In the genomic region with DNA sequence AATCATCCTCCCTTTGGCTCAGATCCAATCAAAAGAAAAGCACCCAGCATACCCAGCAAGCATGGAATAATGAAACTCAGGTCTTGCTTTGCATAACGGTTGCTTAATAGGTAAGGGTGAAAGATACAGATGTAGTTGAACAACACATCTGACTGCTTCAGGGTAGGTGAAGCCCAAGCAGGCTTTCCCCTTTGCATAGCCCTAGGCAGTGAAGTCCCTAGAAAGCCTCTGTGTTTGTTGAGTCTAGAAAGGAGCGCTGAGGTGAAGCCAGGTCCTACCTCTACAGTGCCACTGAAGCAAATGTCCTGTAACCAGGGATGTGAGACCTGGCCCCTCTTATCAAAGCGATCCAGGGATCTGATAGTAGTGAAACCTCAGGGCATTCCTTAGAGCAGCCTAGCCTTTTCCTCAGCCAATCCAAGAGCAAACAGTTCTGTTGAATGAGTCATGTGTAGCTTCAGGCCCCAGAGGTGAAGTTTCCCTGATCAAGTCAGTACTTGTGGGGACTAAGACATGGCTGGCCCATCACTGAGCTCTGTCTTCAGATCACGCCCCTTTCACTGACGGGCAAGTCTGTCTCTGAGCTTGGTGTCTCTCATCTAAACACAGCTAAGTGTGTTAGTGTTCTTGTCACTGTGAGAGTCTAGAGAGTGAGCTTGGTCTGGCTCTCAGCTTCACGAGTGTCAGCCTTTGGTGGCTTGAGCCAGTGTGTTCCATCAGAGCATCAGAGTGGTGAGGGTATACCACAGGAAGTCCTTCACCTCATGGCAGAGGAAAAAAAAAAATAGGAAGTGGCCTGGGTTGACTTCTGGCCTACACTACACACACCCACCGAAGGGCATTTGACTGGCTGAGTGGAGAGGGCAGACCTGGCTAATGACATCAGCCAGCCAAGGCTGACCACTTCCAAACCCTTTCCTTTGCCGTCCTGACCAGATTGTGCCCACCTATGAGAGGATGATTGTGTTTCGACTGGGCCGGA, we compare ENCODE assay signal across 24 mouse cellular contexts. TPM values are rescaled to one million over a fixed set of nuclear protein-coding genes. Genes with fewer than 3 reads are reported as not detected.
DNase-seq lines count a peak whose midpoint lies in the region; ATAC-seq and TF ChIP-seq lines count a peak whose summit lies in the region.
"Had no signal": no experiment of that assay in that cellular context is flagged by ENCODE, and none has a peak within 500 bp of the region (broad histone marks: within the 10 kb centered on the region; RNA-seq: fewer than 3 reads in every experiment).

No protein-coding gene starts in this region.

- H3K27me3 ChIP-seq in stomach, embryonic 16.5 days (ENCODE audit: control insufficient read depth, insufficient read depth, low read length), result no peaks in the 10 kb centered on the region
- H3K27me3 ChIP-seq in stomach, postnatal 0 days (ENCODE audit: control insufficient read depth, insufficient read depth, low read length), result no peaks in the 10 kb centered on the region
- no peaks in the 10 kb centered on the region for H3K27me3 ChIP-seq in E14TG2a.4 (ENCODE audit: insufficient read depth, low read length)
- H3K27me3 ChIP-seq in splenic B cell, adult 2 months (ENCODE audit: control insufficient read depth, insufficient read depth, low read length, poor library complexity, severe bottlenecking), result no peaks in the 10 kb centered on the region
- H3K27me3 ChIP-seq: forebrain, embryonic 12.5 days; limb, embryonic 13.5 days; neural tube, embryonic 12.5 days; stomach, embryonic 15.5 days had no signal

- H3K36me3 ChIP-seq in stomach, embryonic 16.5 days (ENCODE audit: control insufficient read depth, insufficient read depth, low read length), result 0 out of 2 replicates have a peak, but pooled peaks cover 3% of the 10 kb centered on the region
- H3K36me3 ChIP-seq in stomach, postnatal 0 days (ENCODE audit: control insufficient read depth, insufficient read depth, low read length), result peaks cover 16% of the 10 kb centered on the region
- H3K36me3 ChIP-seq in E14TG2a.4 (ENCODE audit: insufficient read depth, low read length), result peaks cover 59% of the 10 kb centered on the region
- no peaks in the 10 kb centered on the region; the same call in none of the 2 replicates for H3K36me3 ChIP-seq in splenic B cell, adult 2 months (ENCODE audit: control insufficient read depth, insufficient read depth, low read length, poor library complexity, severe bottlenecking)

- H3K9me3 ChIP-seq in stomach, embryonic 16.5 days (replicated peaks; ENCODE audit: control insufficient read depth, low read length), result no peaks in the 10 kb centered on the region
- no peaks in the 10 kb centered on the region for H3K9me3 ChIP-seq in stomach, postnatal 0 days (ENCODE audit: control insufficient read depth, low read length)
- H3K9me3 ChIP-seq in E14TG2a.4 (ENCODE audit: low read length), result no peaks in the 10 kb centered on the region
- H3K9me3 ChIP-seq: forebrain, embryonic 12.5 days; limb, embryonic 13.5 days; midbrain, embryonic 10.5 days; neural tube, embryonic 12.5 days; stomach, embryonic 15.5 days had no signal

- peaks cover 6% of the 10 kb centered on the region for H3K4me1 ChIP-seq in stomach, embryonic 16.5 days (ENCODE audit: control insufficient read depth, insufficient read depth, low read length)
- no peaks in the 10 kb centered on the region for H3K4me1 ChIP-seq in stomach, postnatal 0 days (replicated peaks; ENCODE audit: control insufficient read depth, insufficient read depth)
- peaks cover 85% of the 10 kb centered on the region for H3K4me1 ChIP-seq in E14TG2a.4 (replicated peaks; ENCODE audit: low read depth, low read length)

- TF ChIP-seq EP300 in stomach, postnatal 0 days (optimal IDR thresholded peaks at IDR 0.05), result no peak

- H3K9ac ChIP-seq in stomach, embryonic 16.5 days (ENCODE audit: low read length), result no peak overlapping the region
- no peak overlapping the region for H3K9ac ChIP-seq in stomach, postnatal 0 days (ENCODE audit: low read length)
- H3K9ac ChIP-seq: forebrain, embryonic 12.5 days; limb, embryonic 13.5 days; neural tube, embryonic 12.5 days; stomach, embryonic 15.5 days had no signal

- H3K4me3 ChIP-seq in stomach, embryonic 16.5 days (replicated peaks; ENCODE audit: low read length), result no peak overlapping the region
- no peak overlapping the region for H3K4me3 ChIP-seq in stomach, postnatal 0 days (ENCODE audit: low read depth, low read length)
- peak overlapping the region; percentile 20; the same call in 1 of the 2 replicates for H3K4me3 ChIP-seq in E14TG2a.4 (replicated peaks; ENCODE audit: low read length)
- H3K4me3 ChIP-seq: forebrain, embryonic 12.5 days; heart, adult 2 months; limb, embryonic 13.5 days; midbrain, embryonic 10.5 days; neural tube, embryonic 12.5 days; stomach, embryonic 15.5 days had no signal

- DNase-seq in stomach, postnatal 0 days (ENCODE audit: low spot score), result no peak
- peak; percentile 58 for DNase-seq in splenic B cell, adult 2 months (ENCODE audit: low read depth, low spot score)
- no peak for DNase-seq in cerebellum, adult 9-10 months
- no peak for DNase-seq in frontal cortex, postnatal 10 days (ENCODE audit: low spot score in 2 of 2)
- DNase-seq: adrenal gland, adult 8-10 months; cerebellum, adult 11 months; cerebellum, postnatal 36 days; gastrocnemius, postnatal 14 days; heart, adult 2 months; heart, postnatal 36 days; lung, adult 2 months; right cerebral cortex, adult 18-20 months; spleen, adult 18-20 months had no signal

- no peak overlapping the region for H3K4me2 ChIP-seq in stomach, embryonic 16.5 days (ENCODE audit: low read depth, low read length)
- H3K4me2 ChIP-seq in stomach, postnatal 0 days (replicated peaks; ENCODE audit: low read depth), result no peak overlapping the region
- H3K4me2 ChIP-seq: forebrain, embryonic 12.5 days; limb, embryonic 13.5 days; neural tube, embryonic 12.5 days; stomach, embryonic 15.5 days had no signal

- no peak for ATAC-seq in stomach, embryonic 16.5 days (ENCODE audit: insufficient read depth, low FRiP score)
- ATAC-seq in stomach, postnatal 0 days (ENCODE audit: low FRiP score, low TSS enrichment), result no peak
- peak; percentile 63 for ATAC-seq in granulocyte monocyte progenitor cell, adult 5-6 weeks (replicated peaks; ENCODE audit: poor library complexity, severe bottlenecking)
- ATAC-seq: hindbrain, embryonic 16.5 days; intestine, postnatal 0 days had no signal

- WGBS in stomach, embryonic 16.5 days, result 81% methylated on average over 10 of the region's 10 CpGs
- WGBS in stomach, postnatal 0 days, result 78% methylated on average over 10 of the region's 10 CpGs

- no peak for TF ChIP-seq CTCF in stomach, postnatal 0 days (IDR thresholded peaks at IDR 0.05; ENCODE audit: low read depth)
- TF ChIP-seq CTCF in E14TG2a.4 (conservative IDR thresholded peaks at IDR 0.05; ENCODE audit: low read length), result no peak

- peak overlapping the region; percentile 43; the same call in 1 of the 2 replicates for H3K27ac ChIP-seq in stomach, embryonic 16.5 days (ENCODE audit: low read length)
- no peak overlapping the region for H3K27ac ChIP-seq in stomach, postnatal 0 days (replicated peaks)
- H3K27ac ChIP-seq: forebrain, embryonic 12.5 days; heart, adult 2 months; limb, embryonic 13.5 days; midbrain, embryonic 10.5 days; neural tube, embryonic 12.5 days; stomach, embryonic 15.5 days had no signal

RNA-seq across cellular contexts. Expression of a gene that starts 3.0 kb away (rescaled TPM):
- 23.7 and 26.0 TPM in 2 replicates for polyA plus RNA-seq in stomach, embryonic 16.5 days (2015; fragmentation: Nextera tagmentation; extraction: Ambion mirVana)
- 19.9 and 20.4 TPM in 2 replicates for polyA plus RNA-seq in stomach, postnatal 0 days (2015; fragmentation: Nextera tagmentation; extraction: Ambion mirVana)
- 10.4 and 11.6 TPM in 2 replicates for total RNA-seq in granulocyte monocyte progenitor cell, adult 5-6 weeks (2014; fragmentation: Nextera tagmentation)
- 6.3 and 17.7 TPM in 2 replicates for total RNA-seq in granulocyte monocyte progenitor cell, adult 5-6 weeks (2017)

RNA-seq across cellular contexts. Expression of a gene that starts 6.4 kb away (rescaled TPM):
- 17.9 and 19.0 TPM in 2 replicates for polyA plus RNA-seq in stomach, embryonic 16.5 days (2015; fragmentation: Nextera tagmentation; extraction: Ambion mirVana)
- 5.2 and 6.7 TPM in 2 replicates for polyA plus RNA-seq in stomach, postnatal 0 days (2015; fragmentation: Nextera tagmentation; extraction: Ambion mirVana)
- total RNA-seq in granulocyte monocyte progenitor cell, adult 5-6 weeks (2014; fragmentation: Nextera tagmentation), result 49.9 and 57.2 TPM in 2 replicates
- 9.3 and 10.1 TPM in 2 replicates for total RNA-seq in granulocyte monocyte progenitor cell, adult 5-6 weeks (2017)

RNA-seq across cellular contexts. Expression of a gene that starts 51.9 kb away (rescaled TPM):
- polyA plus RNA-seq in stomach, embryonic 16.5 days (2015; fragmentation: Nextera tagmentation; extraction: Ambion mirVana), result 1.3 TPM in 2 replicates
- 0.45 and 0.69 TPM in 2 replicates for polyA plus RNA-seq in stomach, postnatal 0 days (2015; fragmentation: Nextera tagmentation; extraction: Ambion mirVana)
- total RNA-seq in granulocyte monocyte progenitor cell, adult 5-6 weeks (2014; fragmentation: Nextera tagmentation), result not detected in 2 replicates
- not detected in 2 replicates for total RNA-seq in granulocyte monocyte progenitor cell, adult 5-6 weeks (2017)
- polyA plus RNA-seq: heart, embryonic 14.5 days had no signal

RNA-seq across cellular contexts. Expression of a gene that starts 51.9 kb away (rescaled TPM):
- polyA plus RNA-seq in stomach, embryonic 16.5 days (2015; fragmentation: Nextera tagmentation; extraction: Ambion mirVana), result 120 and 128 TPM in 2 replicates
- 46.5 and 58.7 TPM in 2 replicates for polyA plus RNA-seq in stomach, postnatal 0 days (2015; fragmentation: Nextera tagmentation; extraction: Ambion mirVana)
- 0.17 TPM in 1 of 2 replicates, not detected in the other for total RNA-seq in granulocyte monocyte progenitor cell, adult 5-6 weeks (2014; fragmentation: Nextera tagmentation)
- not detected in 2 replicates for total RNA-seq in granulocyte monocyte progenitor cell, adult 5-6 weeks (2017)

RNA-seq across cellular contexts. Expression of a gene that starts 57.0 kb away (rescaled TPM):
- 31.0 and 33.4 TPM in 2 replicates for polyA plus RNA-seq in stomach, embryonic 16.5 days (2015; fragmentation: Nextera tagmentation; extraction: Ambion mirVana)
- polyA plus RNA-seq in stomach, postnatal 0 days (2015; fragmentation: Nextera tagmentation; extraction: Ambion mirVana), result 49.3 and 63.7 TPM in 2 replicates
- total RNA-seq in granulocyte monocyte progenitor cell, adult 5-6 weeks (2014; fragmentation: Nextera tagmentation), result not detected in 2 replicates
- not detected in 2 replicates for total RNA-seq in granulocyte monocyte progenitor cell, adult 5-6 weeks (2017)
